Mouse (Mus musculus) myocyte (in vitro differentiated cells): ENCODE data around the gene Atxn7.

ENCODE experiments used
- CEBPB ChIP-seq: IDR thresholded peaks from 2 replicates; pipeline ENCODE4 v1.6.1; 2011; ENCODE audit warnings: mild to moderate bottlenecking, moderate library complexity; ENCODE audit not compliant: poor library complexity, insufficient read depth, severe bottlenecking
- E2F4 ChIP-seq: IDR thresholded peaks from one replicate; pipeline ENCODE4 v1.6.1; 2011; ENCODE audit warnings: mild to moderate bottlenecking, control low read depth, moderate library complexity; ENCODE audit not compliant: insufficient read depth
- MAX ChIP-seq: IDR thresholded peaks from one replicate; pipeline ENCODE4 v1.6.1; 2011; ENCODE audit warnings: low read depth, mild to moderate bottlenecking, control low read depth
- POLR2A ChIP-seq: IDR thresholded peaks from one replicate; pipeline ENCODE4 v1.6.1; 2011; ENCODE audit warnings: low read depth, mild to moderate bottlenecking, control low read depth, moderate library complexity; ENCODE audit not compliant: insufficient read length
- POLR2AphosphoS2 ChIP-seq: IDR thresholded peaks from one replicate; pipeline ENCODE4 v1.6.1; 2011; ENCODE audit warnings: low read depth, control low read depth; ENCODE audit not compliant: insufficient read length
- TCF12 ChIP-seq: IDR thresholded peaks from one replicate; pipeline ENCODE4 v1.6.1; 2011; ENCODE audit warnings: mild to moderate bottlenecking, control low read depth; ENCODE audit not compliant: poor library complexity, insufficient read depth, severe bottlenecking
- USF1 ChIP-seq: IDR thresholded peaks from one replicate; pipeline ENCODE4 v1.6.1; 2011; ENCODE audit warnings: low read depth, mild to moderate bottlenecking, control low read depth, moderate library complexity

DNA sequence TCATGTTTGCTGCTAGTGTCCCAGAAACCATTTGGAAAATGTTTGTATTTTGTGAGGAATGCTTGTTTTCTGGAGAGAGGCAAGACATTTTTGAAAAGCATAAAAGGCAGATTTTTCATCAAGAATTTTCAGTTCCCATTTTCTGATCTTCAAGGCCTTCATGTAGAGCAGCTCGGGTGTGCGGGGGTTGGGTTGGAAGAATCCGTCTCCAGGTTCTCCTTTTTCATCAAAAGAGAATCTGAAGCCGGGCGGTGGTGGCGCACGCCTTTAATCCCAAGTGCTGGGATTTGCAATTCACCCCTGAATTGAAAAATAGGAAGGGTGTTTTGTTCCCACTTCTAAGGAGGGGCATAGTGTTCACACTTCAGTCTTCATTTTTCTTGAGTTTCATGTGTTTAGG is 41.5 kb downstream of the Atxn7 start:
- TF ChIP-seq POLR2A = no peak
- no peak for TF ChIP-seq MAX
- TF ChIP-seq E2F4 = no peak
- TF ChIP-seq USF1 = no peak
- TF ChIP-seq POLR2AphosphoS2 = no peak
- TF ChIP-seq TCF12 = no peak
- no peak for TF ChIP-seq CEBPB
